Mouse (Mus musculus) kidney, embryonic 14.5 days (tissue): ENCODE data around the gene Snx9. TPM values are rescaled to one million over a fixed set of nuclear protein-coding genes. Genes with fewer than 3 reads are reported as not detected.

Experiments
- ATAC-seq: fragments of 200-750 bp; cut with Nextera tagmentation; 2 replicates; pipeline ENCODE4 v1.8.0; 2017; ENCODE audit warnings: moderate number of reproducible peaks, mild to moderate bottlenecking, moderate TSS enrichment, moderate library complexity; ENCODE audit not compliant: low FRiP score, low TSS enrichment
- H3K27ac ChIP-seq: fragments of 300-500 bp; sonication (generic); 2 replicates; pipeline ENCODE4 v1.5.1; 2014; ENCODE audit warnings: low read depth, mild to moderate bottlenecking, low read length, moderate library complexity, mixed read lengths
- H3K27me3 ChIP-seq: fragments of 300-500 bp; sonication (generic); 2 replicates; pipeline ENCODE4 v1.6.1; 2014; ENCODE audit warnings: mild to moderate bottlenecking, low read length; ENCODE audit not compliant: control insufficient read depth, insufficient read depth
- H3K36me3 ChIP-seq: fragments of 300-500 bp; sonication (generic); 2 replicates; pipeline ENCODE4 v1.6.1; 2014; ENCODE audit warnings: low read length, mixed read lengths; ENCODE audit not compliant: control insufficient read depth, insufficient read depth
- H3K4me1 ChIP-seq: fragments of 300-500 bp; sonication (generic); 2 replicates; pipeline ENCODE4 v1.6.1; 2014; ENCODE audit warnings: low read length, mixed read lengths; ENCODE audit not compliant: control insufficient read depth, insufficient read depth
- H3K4me2 ChIP-seq: fragments of 300-500 bp; sonication (generic); replicated peaks from 2 replicates; pipeline ENCODE4 v1.6.1; 2014; ENCODE audit warnings: low read depth, mild to moderate bottlenecking, low read length
- H3K4me3 ChIP-seq: fragments of 300-500 bp; sonication (generic); 2 replicates; pipeline ENCODE4 v1.5.1; 2014; ENCODE audit warnings: mild to moderate bottlenecking, low read length
- H3K9ac ChIP-seq: fragments of 300-500 bp; sonication (generic); 2 replicates; pipeline ENCODE4 v1.6.1; 2014; ENCODE audit warnings: low read depth, mild to moderate bottlenecking, low read length, moderate library complexity
- H3K9me3 ChIP-seq: fragments of 300-500 bp; sonication (generic); 2 replicates; pipeline ENCODE4 v1.6.1; 2016; ENCODE audit warnings: low read length; ENCODE audit not compliant: control insufficient read depth
- WGBS: fragments of 180-500 bp; shearing (Covaris S2); extraction: QIAGEN DNeasy Blood & Tissue Kit; methylation state at CpG from one replicate; pipeline ENCODE4 v1.1.7; 2014; 5-methylcytosine and 5-hydroxymethylcytosine counted together
- polyA plus RNA-seq: library from polyadenylated mRNA; unstranded; fragments of >200 nt; fragmentation: Nextera tagmentation; extraction: Ambion mirVana; gene quantifications from 2 replicates; pipeline ENCODE4 v1.2.1, GENCODE M21; 2014

Snx9 gene
- polyA plus RNA-seq, 1 experiment from 2014 or later, result 44.5 TPM

GRCm38 (mm10) chr17:5909681-5910080, 68.6 kb downstream of the Snx9 start:
- Histone ChIP-seq H3K27me3 (no peaks in the 10 kb centered on the region), H3K36me3 (peaks cover 43% of the 10 kb centered on the region), H3K4me2 (no peak overlapping the region), H3K9me3 (no peaks in the 10 kb centered on the region), H3K9ac (no peak overlapping the region), H3K4me1 (no peaks in the 10 kb centered on the region), H3K27ac (no peak overlapping the region), H3K4me3 (no peak overlapping the region)
- ATAC-seq, result no peak
- WGBS, result 91% methylated on average over 4 of the region's 4 CpGs

- 65% methylated on average over 12 of the region's 12 CpGs for WGBS
- H3K4me3 ChIP-seq, result no peak overlapping the region
- H3K27me3 ChIP-seq, result no peaks in the 10 kb centered on the region
- ATAC-seq, result no peak
- no peaks in the 10 kb centered on the region for H3K4me1 ChIP-seq
- H3K9ac ChIP-seq, result no peak overlapping the region
- H3K4me2 ChIP-seq, result no peak overlapping the region
- H3K36me3 ChIP-seq, result peaks cover 32% of the 10 kb centered on the region
- no peak overlapping the region for H3K27ac ChIP-seq
- H3K9me3 ChIP-seq, result no peaks in the 10 kb centered on the region
These were observed 70.5 kb downstream of the Snx9 start for GRCm38 (mm10) chr17:5911591-5911990.

- no peak overlapping the region for H3K4me3 ChIP-seq
- no peak for ATAC-seq
- 75% methylated on average over 4 of the region's 4 CpGs for WGBS
- H3K9me3 ChIP-seq, result no peaks in the 10 kb centered on the region
- no peaks in the 10 kb centered on the region for H3K27me3 ChIP-seq
- no peak overlapping the region for H3K27ac ChIP-seq
- H3K4me1 ChIP-seq, result no peaks in the 10 kb centered on the region
- no peak overlapping the region for H3K4me2 ChIP-seq
- H3K36me3 ChIP-seq, result peaks cover 26% of the 10 kb centered on the region
- H3K9ac ChIP-seq, result no peak overlapping the region
These were observed 71.7 kb downstream of the Snx9 start for GRCm38 (mm10) chr17:5912797-5913196.

GRCm38 (mm10) chr17:5914217-5914616, 73.1 kb downstream of the Snx9 start:
- no peak for ATAC-seq
- Histone ChIP-seq H3K27me3 (no peaks in the 10 kb centered on the region), H3K4me3 (no peak overlapping the region), H3K36me3 (peaks cover 28% of the 10 kb centered on the region), H3K27ac (no peak overlapping the region), H3K4me2 (no peak overlapping the region), H3K9ac (no peak overlapping the region), H3K9me3 (no peaks in the 10 kb centered on the region), H3K4me1 (no peaks in the 10 kb centered on the region)
- WGBS, result 55% methylated on average over 5 of the region's 5 CpGs

GRCm38 (mm10) chr17:5921954-5922353, 80.8 kb downstream of the Snx9 start:
- Histone ChIP-seq H3K4me2 (no peak overlapping the region), H3K9me3 (no peaks in the 10 kb centered on the region), H3K4me3 (no peak overlapping the region), H3K27me3 (no peaks in the 10 kb centered on the region), H3K9ac (no peak overlapping the region), H3K4me1 (no peaks in the 10 kb centered on the region), H3K36me3 (peaks cover 70% of the 10 kb centered on the region), H3K27ac (no peak overlapping the region)
- ATAC-seq, result no peak
- WGBS, result 91% methylated on average over 8 of the region's 8 CpGs

- H3K36me3 ChIP-seq, result peaks cover 76% of the 10 kb centered on the region
- ATAC-seq, result no peak
- 78% methylated on average over 9 of the region's 9 CpGs for WGBS
- no peaks in the 10 kb centered on the region for H3K9me3 ChIP-seq
- H3K4me1 ChIP-seq, result no peaks in the 10 kb centered on the region
- no peak overlapping the region for H3K4me3 ChIP-seq
- no peaks in the 10 kb centered on the region for H3K27me3 ChIP-seq
- no peak overlapping the region for H3K27ac ChIP-seq
- no peak overlapping the region for H3K9ac ChIP-seq
- no peak overlapping the region for H3K4me2 ChIP-seq
These were observed 82.2 kb downstream of the Snx9 start for GRCm38 (mm10) chr17:5923281-5923680.

GRCm38 (mm10) chr17:5924238-5924637, 83.1 kb downstream of the Snx9 start:
- Histone ChIP-seq H3K27ac (no peak overlapping the region), H3K4me3 (no peak overlapping the region), H3K4me2 (no peak overlapping the region), H3K9ac (no peak overlapping the region), H3K9me3 (no peaks in the 10 kb centered on the region), H3K36me3 (peaks cover 67% of the 10 kb centered on the region), H3K4me1 (no peaks in the 10 kb centered on the region), H3K27me3 (no peaks in the 10 kb centered on the region)
- no peak for ATAC-seq
- WGBS, result 70% methylated on average over 8 of the region's 8 CpGs

GRCm38 (mm10) chr17:5926710-5927109, 85.6 kb downstream of the Snx9 start:
- no peaks in the 10 kb centered on the region for H3K27me3 ChIP-seq
- H3K9me3 ChIP-seq, result no peaks in the 10 kb centered on the region
- 50% methylated on average over 7 of the region's 7 CpGs for WGBS
- no peaks in the 10 kb centered on the region for H3K4me1 ChIP-seq
- H3K4me2 ChIP-seq, result no peak overlapping the region
- ATAC-seq, result no peak
- peaks cover 57% of the 10 kb centered on the region for H3K36me3 ChIP-seq
- H3K27ac ChIP-seq, result no peak overlapping the region
- H3K9ac ChIP-seq, result no peak overlapping the region
- H3K4me3 ChIP-seq, result no peak overlapping the region

GRCm38 (mm10) chr17:5929031-5929430, 87.9 kb downstream of the Snx9 start:
- Histone ChIP-seq H3K4me3 (no peak overlapping the region), H3K4me2 (no peak overlapping the region), H3K9ac (no peak overlapping the region), H3K27ac (no peak overlapping the region), H3K27me3 (no peaks in the 10 kb centered on the region), H3K9me3 (no peaks in the 10 kb centered on the region), H3K4me1 (no peaks in the 10 kb centered on the region), H3K36me3 (peaks cover 47% of the 10 kb centered on the region)
- WGBS, result 80% methylated on average over 6 of the region's 6 CpGs
- ATAC-seq, result no peak

- Histone ChIP-seq H3K4me3 (no peak overlapping the region), H3K4me2 (no peak overlapping the region), H3K9ac (no peak overlapping the region), H3K27me3 (no peaks in the 10 kb centered on the region), H3K36me3 (peaks cover 24% of the 10 kb centered on the region), H3K27ac (no peak overlapping the region), H3K9me3 (no peaks in the 10 kb centered on the region), H3K4me1 (peaks cover 16% of the 10 kb centered on the region; the same call in 1 of the 2 replicates)
- ATAC-seq, result no peak
- WGBS, result 73% methylated on average over 5 of the region's 5 CpGs
These were observed 91.0 kb downstream of the Snx9 start for GRCm38 (mm10) chr17:5932161-5932560.
